Mouse (Mus musculus) right cerebral cortex, postnatal 10 days (tissue): ENCODE data around the gene A630076J17Rik.
A peak's percentile ranks its signal among the peaks of the same experiment; 100 is the strongest.

Experiments
- DNase-seq, 2 experiments: peaks; one replicate each; pipeline ENCODE4 v3.0.0; 2021; ENCODE audit warnings: low spot score in 2 of 2

Gene A630076J17Rik

DNA sequence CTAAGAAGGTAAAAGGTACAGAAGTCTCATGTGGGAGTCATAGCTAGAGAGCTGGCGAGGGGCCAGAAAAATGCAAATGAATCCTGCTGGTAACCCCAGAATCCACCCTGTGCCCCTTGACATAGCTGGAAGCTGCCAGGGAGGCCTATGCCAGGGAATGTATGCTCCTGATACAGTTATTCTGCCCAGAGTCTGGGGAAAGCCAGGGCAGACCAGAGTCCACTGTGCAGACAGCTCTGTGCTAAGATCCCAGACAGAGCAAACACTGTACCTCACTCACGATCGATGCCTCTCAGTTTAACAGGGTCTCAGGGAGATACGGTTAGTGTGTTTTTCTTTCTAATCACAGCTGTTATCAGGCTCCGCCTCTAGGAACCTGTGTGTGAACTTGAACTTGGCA, 592 bp upstream of the A630076J17Rik start:
- DNase-seq, result no peak

DNA sequence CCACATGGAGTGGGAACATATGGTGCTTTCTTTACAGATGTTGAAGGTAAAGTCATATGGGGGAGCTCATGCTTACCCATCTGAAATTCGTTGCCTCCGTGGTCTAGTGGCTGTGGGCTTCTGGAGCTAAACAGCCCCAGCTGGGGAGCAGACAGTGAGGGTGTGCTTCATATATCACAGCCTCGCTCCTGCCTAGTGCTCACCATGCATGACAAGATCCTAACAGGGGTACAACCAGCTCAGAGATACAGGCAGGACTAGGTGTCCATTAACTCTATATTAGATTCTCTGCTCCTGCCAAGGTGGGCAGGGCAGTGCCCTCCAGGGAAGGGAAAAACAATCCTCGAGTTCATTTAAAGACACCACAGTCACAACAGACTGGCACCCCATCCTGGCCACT, 788 bp downstream of the A630076J17Rik start:
- no peak for DNase-seq

DNA sequence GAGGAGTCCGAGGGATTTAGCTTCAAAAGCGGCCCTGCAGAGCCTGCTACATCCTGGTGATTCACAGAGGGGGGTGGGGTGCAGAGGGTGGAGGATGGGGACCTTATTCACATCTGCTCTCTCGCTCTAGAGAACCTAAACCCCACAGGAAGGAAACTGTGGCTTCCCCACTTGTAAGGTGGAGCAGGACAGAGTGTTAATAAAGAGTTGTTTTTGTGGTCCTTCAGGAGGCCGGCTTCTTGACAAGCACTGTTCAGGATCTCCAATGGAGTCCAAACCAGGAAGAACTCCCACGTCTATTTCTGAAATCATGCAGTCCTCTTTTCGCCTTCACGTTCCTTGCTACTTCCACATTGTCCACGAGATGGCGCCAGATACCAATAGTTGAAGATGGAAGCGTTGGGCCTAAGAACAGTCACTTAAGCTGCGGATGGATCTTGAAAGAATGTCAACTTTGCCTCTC, 3.0 kb downstream of the A630076J17Rik start:
- peak; percentile 86 to 93 for DNase-seq

DNA sequence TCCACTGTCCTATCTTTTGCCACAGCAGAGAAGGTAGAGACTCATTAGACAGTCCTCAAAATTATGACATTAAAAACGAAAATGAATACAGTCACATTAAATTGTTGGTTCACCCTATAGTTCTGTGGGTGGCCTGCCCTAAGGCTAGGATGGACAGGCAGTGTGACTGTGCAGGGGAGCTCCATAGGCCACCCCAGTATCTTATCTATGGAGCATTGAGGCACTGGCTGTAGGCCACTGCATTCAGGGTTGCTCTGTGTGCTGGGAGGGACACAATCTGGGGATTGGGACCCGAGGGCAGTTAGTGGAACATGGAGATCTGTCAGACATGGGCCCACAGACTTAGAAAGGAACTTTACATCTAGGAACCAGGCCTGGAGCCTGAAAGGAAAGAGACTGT, 3.5 kb downstream of the A630076J17Rik start:
- DNase-seq, result no peak

DNA sequence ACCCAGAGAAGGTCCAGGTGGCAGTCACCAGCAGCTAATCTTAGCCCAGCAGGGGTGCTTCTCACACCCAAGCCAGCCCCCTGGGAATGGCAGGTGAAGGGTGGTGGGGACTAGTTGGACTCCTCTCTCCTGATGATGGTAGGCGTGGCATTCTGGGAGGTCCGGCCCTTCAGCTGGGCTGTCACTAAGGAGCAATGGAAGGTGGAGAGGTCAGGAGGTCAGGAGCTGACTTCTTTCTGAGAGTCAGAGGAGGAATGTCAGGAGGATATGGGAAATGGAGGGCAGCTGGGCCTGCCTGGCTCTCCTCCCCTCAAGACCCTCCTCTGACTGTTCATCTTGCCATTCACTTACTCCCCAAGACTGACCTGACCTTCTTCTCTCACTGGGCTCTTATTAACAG, 7.6 kb downstream of the A630076J17Rik start:
- no peak for DNase-seq

DNA sequence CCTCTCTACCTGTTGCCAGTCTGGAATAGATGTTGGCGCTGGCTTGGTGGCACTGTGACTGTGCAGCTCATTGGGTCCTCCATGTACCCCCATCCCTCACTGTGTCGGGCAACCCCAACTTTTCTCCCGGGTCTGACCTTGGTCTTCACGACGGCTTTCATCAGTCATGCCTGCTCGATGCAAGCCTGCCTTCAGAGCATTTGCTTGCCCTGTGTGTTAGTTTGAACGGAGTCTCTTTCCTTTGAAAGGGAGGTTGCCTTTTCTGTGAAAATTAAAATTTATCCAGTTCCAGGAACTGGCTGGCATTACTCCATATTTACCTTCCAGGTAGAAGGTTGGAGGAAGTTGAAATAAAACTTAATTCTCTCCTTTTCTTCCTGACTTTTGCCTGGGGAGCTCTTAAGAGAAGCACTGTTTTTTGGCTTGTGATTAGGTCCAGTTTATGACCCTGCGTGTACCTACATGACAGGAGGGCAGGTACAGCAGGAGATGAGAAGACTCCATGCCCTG, 8.1 kb downstream of the A630076J17Rik start:
- DNase-seq, result no peak

DNA sequence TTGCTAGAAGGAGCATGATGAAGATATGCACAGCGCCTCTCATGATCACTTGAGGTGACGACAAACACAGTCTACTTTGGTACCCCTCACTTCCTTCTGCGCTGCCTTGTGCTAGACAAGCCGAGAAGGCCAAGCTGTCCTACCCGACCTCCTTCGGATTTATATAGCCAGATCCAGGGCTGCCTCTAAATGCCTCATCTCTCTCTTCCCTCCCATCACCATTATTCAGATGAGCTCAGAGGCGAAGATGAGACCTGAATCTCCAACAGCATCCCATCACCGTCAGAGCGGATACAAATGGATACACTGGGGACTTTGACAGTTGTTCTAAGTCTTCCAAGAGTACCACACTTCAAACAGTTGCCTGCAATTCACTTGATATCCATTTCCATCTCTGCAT, 9.2 kb downstream of the A630076J17Rik start, which contains the start of gene Prok1:
Prok1 (minus strand) TSS at position 101 of the 400 bp plus-strand sequence.
- DNase-seq, result no peak

DNA sequence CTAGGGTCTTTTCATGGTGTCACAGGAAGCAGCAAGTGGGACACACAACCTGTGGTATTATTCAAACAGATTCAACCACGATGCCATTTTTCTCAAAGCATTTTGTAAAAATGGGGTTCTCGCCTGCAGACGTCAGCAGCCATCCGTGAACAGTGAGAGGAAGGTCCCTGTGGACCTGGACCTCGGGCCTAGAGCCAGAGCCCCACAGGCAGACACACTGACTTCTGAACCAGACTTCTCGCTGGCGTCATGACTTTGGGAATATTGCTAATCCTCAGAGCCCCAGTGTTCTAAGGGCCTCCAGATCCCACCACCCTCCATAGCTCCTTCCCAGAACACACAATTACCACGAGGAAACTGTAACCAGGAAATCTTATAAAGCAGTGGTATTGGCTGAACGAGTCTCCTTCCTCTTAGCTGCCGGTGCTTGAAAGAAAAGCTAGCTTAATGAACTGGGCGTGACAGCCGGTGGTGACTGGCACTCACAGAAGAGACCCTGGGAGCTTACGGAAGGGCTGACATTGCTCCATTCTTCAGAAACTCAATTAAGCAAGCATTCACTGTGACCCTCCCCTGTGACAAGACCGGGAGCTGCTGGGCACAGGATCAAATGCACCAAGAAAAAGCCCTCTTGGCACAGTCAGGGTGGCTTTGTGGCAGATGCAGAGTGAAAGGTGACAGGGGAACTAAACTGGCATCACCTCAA, 11.1 kb downstream of the A630076J17Rik start:
- DNase-seq, result no peak

DNA sequence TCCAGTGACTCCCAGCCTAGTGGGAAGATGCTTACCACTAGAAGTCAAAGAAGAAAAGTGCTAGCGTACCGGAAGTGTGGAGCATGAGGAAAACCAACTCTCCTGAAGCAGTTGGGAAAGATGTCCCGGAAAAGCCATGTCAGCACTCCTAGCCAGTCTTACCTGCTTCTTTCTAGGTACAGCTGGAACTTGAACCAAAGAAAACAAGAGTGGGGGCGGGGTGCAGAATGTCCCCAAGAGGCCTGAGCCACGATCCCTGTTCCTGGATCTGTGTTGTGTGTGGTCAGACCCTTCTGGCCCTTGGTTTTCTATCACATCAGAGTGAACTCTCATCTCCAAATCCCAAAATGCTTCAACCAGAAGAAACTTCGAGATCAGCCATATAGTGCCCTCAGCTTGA, 16.5 kb downstream of the A630076J17Rik start:
- DNase-seq, result no peak

DNA sequence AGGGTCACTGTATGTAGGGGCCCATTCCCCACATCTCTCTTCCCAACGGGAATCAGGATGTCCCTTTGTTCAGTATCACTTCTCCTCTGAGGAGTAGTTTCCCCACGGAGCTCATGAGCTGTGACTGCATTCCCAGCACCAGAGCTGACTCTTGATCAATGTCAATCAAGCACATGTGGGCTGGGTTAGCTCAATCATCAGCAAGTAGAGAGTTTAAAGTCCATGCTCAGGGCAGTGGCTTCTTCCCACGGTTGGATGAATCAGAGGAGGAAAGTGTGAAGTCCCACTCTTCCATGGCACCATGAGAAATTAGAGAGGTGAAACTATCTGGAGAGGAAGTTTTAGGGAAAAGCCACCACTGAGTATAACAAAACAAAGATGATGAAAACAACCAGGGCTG, 18.6 kb downstream of the A630076J17Rik start:
- DNase-seq, result no peak

DNA sequence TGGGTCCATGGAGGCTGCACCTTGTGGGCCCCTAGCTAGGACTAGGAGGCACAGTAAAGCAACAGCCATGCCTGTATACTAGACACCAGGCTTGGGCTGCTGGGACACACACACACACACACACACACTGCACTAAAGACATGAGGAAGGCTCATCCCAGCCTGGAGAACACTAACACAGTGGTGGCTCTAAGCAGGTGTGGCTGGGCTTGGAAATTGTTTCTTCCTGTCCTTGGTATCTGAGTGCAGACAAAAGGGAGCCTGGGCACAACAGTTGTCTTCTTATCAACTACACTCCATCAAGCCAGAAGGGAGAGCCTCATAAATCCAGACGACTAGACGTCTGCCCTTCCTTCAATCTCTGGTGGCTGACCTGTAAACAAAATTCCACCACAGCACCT, 19.9 kb downstream of the A630076J17Rik start:
- no peak for DNase-seq

DNA sequence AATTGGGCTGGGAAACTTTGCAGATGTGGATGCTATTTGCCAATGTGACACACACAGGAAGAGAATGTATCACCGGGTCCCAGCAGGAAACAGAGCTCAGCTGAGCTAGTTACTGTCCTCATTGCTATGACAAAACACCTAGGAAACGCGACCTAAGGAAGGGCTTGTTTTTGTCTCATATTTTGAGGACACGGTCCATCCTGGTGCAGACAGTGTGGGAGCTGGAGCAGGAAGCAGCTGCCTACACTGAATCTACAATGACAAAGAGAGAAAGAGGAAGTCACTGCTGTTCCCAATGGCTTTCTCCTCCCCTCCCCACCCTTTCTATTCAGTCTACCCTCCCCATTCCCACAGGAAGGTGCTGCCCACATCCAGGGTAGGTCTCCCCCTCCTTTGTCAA, 21.6 kb downstream of the A630076J17Rik start:
- no peak for DNase-seq

DNA sequence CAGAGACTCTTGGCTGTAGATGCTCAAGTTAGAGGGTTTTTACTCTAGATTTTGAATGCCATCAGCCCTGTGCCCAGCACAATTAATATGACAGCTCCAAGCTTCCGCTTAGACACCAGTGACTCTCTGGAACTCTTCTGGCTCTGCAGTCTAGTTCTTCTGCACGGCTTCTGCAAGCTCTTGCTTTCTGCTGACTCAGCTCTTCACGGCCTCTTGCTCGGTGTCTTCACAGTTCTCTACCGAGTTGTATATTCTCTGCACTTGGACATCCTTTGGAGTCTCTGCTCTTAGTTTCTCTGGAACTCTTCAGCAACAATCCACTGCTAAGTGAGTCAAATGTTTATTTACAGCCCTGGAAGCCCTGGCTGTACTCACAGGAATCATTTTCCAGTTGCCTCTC, 23.5 kb downstream of the A630076J17Rik start:
- DNase-seq, result no peak

DNA sequence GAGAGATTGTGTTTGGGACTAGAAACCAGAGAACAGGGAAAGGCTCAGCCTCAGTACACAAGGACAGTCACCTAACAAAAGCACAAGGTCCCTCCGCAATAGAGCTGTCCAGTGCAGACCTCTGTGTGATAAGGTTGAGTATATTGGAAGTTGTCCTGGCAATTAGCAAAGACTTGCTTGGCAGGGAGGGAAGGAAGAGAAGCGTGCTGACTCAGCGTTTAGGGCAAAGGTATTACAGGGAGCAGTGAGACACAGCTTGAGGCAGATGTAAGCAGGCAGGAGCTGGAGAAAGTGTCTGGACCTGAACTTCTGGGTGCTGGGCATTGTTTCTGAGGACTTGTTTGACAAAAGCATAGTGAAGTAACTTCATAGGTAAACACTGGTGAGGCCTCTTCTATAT, 25.6 kb downstream of the A630076J17Rik start:
- DNase-seq, result no peak

DNA sequence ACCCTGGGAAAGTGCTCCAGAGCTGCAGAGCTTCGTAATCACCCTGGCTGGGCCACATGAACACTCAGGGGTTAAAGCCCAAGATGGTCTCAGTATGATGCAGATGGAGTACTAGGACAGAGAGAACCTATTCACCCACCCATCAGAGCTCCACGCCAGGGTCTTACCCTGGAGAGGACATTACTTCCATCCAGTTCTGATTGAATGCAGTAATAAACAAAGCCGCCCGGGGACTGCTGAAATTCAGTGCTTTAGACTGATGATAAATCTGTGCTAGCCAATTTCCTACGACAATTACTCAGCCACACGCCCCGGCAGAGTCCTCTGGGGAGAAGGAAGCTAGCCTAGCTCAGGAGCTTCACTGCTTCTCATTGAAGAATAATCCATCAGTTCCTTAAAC, 26.3 kb downstream of the A630076J17Rik start:
- no peak for DNase-seq

DNA sequence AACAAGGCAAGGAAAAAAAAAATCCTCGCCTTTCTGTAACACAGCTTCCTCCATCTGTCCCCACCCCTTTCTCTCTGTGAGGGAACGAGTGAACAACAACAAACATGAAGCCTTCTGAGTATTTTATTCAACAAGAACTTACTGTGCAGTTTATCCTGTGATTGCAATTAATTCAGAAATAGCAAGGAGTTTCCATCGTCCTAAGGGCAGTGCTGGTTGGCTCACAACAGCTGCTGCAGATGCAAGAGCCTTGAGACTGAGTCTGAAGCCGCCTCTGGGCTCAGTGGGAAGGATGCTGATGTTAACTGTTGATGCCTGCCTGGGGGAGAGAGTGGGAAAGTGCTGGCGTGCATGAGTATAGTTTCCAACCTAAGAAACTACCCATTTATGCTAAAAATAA, 27.5 kb downstream of the A630076J17Rik start:
- DNase-seq, result no peak

DNA sequence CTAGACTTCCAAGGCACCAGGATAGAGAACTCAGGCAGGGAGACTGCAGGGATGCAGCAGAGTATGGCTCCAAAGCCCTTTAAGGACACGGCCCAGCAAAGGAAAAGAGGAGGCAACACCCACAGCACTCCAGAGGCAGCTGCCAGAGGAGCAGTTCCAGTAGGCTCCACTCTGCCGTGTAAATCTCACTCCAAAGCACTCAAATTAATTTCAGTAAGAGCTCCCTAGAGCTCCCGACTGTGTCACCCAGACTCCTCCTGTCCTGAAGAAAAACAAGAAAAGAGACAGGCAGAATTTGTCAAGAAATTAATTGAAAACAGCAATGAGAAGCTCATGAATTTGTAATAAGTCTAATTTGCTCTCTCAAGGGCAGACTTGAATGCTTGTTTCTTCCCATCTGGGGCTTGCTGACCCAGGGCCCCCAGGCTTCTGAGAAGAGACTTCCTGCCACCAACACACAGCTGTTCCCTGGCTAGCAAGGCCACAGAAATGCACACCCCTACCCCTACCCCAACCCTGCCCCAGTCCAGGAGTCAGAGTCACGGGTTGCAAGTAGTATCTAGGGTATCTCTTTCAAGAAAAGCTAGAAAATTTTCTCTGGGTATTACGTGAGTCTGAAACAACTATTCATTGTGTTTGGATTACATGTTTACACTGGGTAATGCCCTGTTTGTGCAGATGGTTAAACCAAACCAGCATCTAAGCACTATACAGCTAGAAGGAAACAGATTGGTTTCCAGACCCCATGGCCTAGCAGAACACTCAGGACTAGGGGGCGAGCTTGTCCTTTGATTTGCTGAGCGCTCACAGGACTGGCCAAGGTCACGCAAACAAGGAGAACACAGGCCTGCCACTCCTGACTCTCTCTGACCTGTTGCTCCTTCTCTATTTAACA, 30.8 kb downstream of the A630076J17Rik start:
- DNase-seq, result peak in 1 of 2 experiments; percentile 43

DNA sequence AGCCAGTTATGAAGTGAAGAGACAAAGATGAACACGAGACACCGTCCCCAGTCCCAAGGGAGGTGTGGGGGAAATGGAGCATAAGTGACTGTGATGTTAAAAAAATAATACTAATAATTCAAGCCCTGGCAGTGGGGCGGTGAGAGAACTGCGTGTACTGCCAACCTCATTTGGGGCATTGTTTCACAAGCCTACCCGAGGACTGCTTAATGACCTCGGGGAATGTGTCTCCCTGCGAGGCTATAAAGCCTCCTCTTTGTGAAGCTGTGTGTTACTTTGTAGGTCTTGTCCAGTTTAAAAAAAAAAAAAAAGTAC, 31.4 kb downstream of the A630076J17Rik start:
- DNase-seq, result no peak

DNA sequence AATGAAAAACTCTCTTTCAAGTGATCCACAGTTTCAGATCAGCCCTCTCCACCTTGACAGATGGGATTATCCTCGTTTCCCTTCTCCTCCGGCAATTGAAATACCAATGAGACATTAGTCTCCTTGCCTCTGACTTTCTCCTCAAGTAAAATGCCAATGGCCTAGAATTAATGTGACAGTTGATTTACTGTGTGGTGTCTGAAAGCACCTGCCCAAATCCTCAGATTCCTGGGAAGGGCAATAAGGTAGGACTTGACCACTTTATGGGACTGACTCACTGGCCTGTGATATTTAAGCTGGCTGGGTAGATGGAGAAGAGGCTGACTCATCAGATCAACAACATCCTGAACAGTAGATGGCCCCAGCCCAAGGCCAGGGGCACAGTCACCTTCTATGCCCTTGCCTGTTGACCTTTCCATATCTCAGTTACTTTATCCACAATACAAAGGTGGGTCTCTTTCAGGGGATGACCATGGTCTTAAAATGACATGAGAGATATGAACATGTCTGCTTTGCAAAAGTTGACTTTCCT, 36.5 kb downstream of the A630076J17Rik start:
- DNase-seq, result no peak

DNA sequence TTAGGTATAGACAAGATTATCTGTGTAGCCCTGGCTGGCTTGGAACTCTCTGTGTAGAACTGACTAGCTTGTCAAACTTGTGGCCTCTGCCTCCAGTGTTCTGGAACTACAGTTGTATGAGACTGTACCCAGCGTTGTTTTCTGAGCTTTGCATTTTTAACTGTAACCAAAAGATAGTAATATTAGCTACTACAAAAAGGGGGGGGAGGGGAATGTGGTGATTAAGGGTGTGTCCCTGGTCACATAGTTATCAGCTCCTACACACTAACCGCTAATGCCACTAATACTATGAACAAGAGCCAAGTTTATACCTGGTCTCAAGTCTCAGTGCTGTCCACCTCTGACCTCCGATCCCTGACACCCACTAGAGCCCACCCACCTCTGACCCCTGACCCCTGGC, 42.0 kb downstream of the A630076J17Rik start:
- no peak for DNase-seq

DNA sequence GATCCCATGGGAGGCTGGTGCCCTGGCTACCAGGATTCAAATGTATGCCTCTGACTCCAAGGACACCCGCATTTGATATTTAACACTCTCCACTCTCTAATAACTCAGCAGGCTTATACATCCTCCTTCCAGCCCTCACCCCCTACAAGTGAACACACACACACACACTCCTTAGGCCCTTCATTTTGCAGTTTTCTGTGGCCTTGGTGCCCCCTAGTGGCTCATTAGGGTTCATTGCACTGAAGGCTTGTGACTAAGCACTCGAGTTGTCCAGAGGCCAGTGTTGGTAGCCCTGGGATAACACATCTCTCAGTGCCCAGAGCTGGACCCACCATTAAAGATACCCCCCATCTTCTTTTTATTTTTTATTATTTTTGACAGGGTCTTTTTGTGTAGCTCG, 43.4 kb downstream of the A630076J17Rik start:
- DNase-seq, result peak; percentile 81 to 83

DNA sequence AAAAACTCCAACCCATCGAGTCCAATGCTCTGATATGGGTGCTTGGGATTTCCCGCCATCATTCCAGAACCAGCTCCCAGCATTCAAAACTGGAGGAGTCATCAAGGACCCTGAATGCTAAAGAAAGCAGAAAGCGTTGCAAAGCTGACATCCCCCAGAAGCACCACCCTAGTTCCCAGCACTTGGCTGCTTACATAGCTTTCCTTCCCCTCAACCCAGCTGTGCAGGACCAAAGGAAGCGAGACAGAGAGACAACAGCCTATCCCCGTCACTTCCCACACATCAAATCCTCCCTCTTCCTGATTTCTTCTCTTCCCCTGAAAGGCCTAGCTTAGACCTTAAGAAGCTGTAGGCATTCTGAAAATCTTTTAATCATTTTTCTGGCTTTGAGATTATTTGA, 44.9 kb downstream of the A630076J17Rik start:
- DNase-seq, result no peak

DNA sequence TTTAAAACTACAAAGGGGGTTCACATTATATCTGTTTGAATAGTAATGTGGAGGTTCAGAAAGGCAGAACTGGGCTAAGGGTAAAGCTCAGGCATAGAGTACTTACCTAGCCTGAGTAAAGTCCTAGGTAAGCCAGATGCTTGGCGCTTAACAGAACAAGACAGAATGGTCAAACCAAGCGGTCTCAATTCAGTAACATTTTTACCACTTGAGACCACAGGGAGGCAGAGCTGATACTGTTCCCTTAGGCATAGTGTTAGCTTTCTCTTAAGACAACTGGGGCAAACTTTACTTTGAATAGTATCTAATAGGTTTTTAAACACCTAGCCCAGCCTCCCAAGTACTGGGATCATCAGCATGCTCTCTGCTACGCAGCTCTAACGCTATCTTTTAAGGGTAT, 45.6 kb downstream of the A630076J17Rik start:
- DNase-seq, result no peak
